Mouse (Mus musculus) forebrain, embryonic 14.5 days (tissue): ENCODE measurements around the gene Spata1. TPM values are rescaled to one million over a fixed set of nuclear protein-coding genes. Genes with fewer than 3 reads are reported as not detected.

Source experiments
- ATAC-seq: fragments of 200-750 bp; cut with Nextera tagmentation; 2 replicates; pipeline ENCODE4 v1.8.0; 2017; ENCODE audit warnings: mild to moderate bottlenecking, moderate library complexity
- DNase-seq: peaks from one replicate; pipeline ENCODE4 v3.0.0-alpha.2; 2015; ENCODE audit warnings: low spot score
- H3K27ac ChIP-seq: fragments of 300-500 bp; sonication (generic); 2 replicates; pipeline ENCODE4 v1.5.1; 2014; ENCODE audit warnings: low read depth, mild to moderate bottlenecking, control low read depth, low read length, moderate library complexity
- H3K27me3 ChIP-seq: fragments of 300-500 bp; sonication (generic); replicated peaks from 2 replicates; pipeline ENCODE4 v1.6.1; 2014; ENCODE audit warnings: low read length, control low read depth, mixed read lengths; ENCODE audit not compliant: control insufficient read depth, insufficient read depth
- H3K36me3 ChIP-seq: fragments of 300-500 bp; sonication (generic); 2 replicates; pipeline ENCODE4 v1.6.1; 2014; ENCODE audit warnings: low read length, control low read depth; ENCODE audit not compliant: control insufficient read depth, insufficient read depth
- H3K4me1 ChIP-seq: fragments of 300-500 bp; sonication (generic); 2 replicates; pipeline ENCODE4 v1.6.1; 2014; ENCODE audit warnings: antibody characterized with exemption, low read length, control low read depth; ENCODE audit not compliant: control insufficient read depth, insufficient read depth
- H3K4me2 ChIP-seq: fragments of 300-500 bp; sonication (generic); 2 replicates; pipeline ENCODE4 v1.6.1; 2014; ENCODE audit warnings: mild to moderate bottlenecking, control low read depth, low read length
- H3K4me3 ChIP-seq: fragments of 300-500 bp; sonication (generic); 2 replicates; pipeline ENCODE4 v1.5.1; 2014; ENCODE audit warnings: low read depth, low read length, control low read depth
- H3K9ac ChIP-seq: fragments of 300-500 bp; sonication (generic); 2 replicates; pipeline ENCODE4 v1.6.1; 2014; ENCODE audit warnings: mild to moderate bottlenecking, low read length, control low read depth, moderate library complexity
- H3K9me3 ChIP-seq: fragments of 300-500 bp; sonication (generic); replicated peaks from 2 replicates; pipeline ENCODE4 v1.6.1; 2016; ENCODE audit warnings: low read length, control low read depth, mixed read lengths; ENCODE audit not compliant: control insufficient read depth
- WGBS: fragments of 180-500 bp; shearing (Covaris S2); extraction: QIAGEN DNeasy Blood & Tissue Kit; methylation state at CpG from one replicate; pipeline ENCODE4 v1.1.7; 2014; 5-methylcytosine and 5-hydroxymethylcytosine counted together
- polyA plus RNA-seq: library from polyadenylated mRNA; unstranded; fragments of >200 nt; fragmentation: Nextera tagmentation; extraction: Ambion mirVana; gene quantifications from 2 replicates; pipeline ENCODE4 v1.2.1, GENCODE M21; 2014

The Spata1 gene
- 1.8 and 3.2 TPM in 2 replicates for polyA plus RNA-seq

- ATAC-seq (peak; percentile 93), DNase-seq (peak; percentile 83)
- Histone ChIP-seq H3K27ac (peak within 1 kb of the TSS; percentile 76), H3K4me2 (peak within 1 kb of the TSS; percentile 66), H3K36me3 (peaks cover 11% of the 10 kb centered on the region), H3K4me3 (peak within 1 kb of the TSS; percentile 82), H3K9me3 (no peaks in the 10 kb centered on the region), H3K9ac (peak within 1 kb of the TSS; percentile 83), H3K4me1 (peaks cover 12% of the 10 kb centered on the region), H3K27me3 (no peaks in the 10 kb centered on the region)
- 1% methylated on average over 67 of the region's 88 CpGs for WGBS
These were observed at the start of gene Spata1, which contains the start of gene Gng5 for GRCm38 (mm10) chr3:146499431-146500002. Gene Spata1, minus strand, starts transcription at chr3:146499753. Gene Gng5, plus strand, starts transcription at chr3:146499807.

GRCm38 (mm10) chr3:146543632-146544031 is 44.1 kb upstream of the Spata1 start:
- Histone ChIP-seq H3K4me3 (no peak overlapping the region), H3K9ac (no peak overlapping the region), H3K27ac (no peak overlapping the region), H3K4me2 (no peak overlapping the region), H3K36me3 (no peaks in the 10 kb centered on the region), H3K9me3 (no peaks in the 10 kb centered on the region), H3K27me3 (no peaks in the 10 kb centered on the region), H3K4me1 (no peaks in the 10 kb centered on the region)
- ATAC-seq (no peak), DNase-seq (no peak)
- WGBS: 50% methylated on average over 1 of the region's 1 CpGs

- H3K27me3 ChIP-seq: no peaks in the 10 kb centered on the region
- no peak for ATAC-seq
- no peak overlapping the region for H3K9ac ChIP-seq
- no peaks in the 10 kb centered on the region for H3K36me3 ChIP-seq
- DNase-seq: no peak
- no peaks in the 10 kb centered on the region for H3K4me1 ChIP-seq
- no peak overlapping the region for H3K27ac ChIP-seq
- 86% methylated on average over 4 of the region's 4 CpGs for WGBS
- H3K9me3 ChIP-seq: no peaks in the 10 kb centered on the region
- H3K4me3 ChIP-seq: no peak overlapping the region
- H3K4me2 ChIP-seq: no peak overlapping the region
These were observed 41.1 kb upstream of the Spata1 start for GRCm38 (mm10) chr3:146540521-146541273.

- H3K4me1 ChIP-seq: no peaks in the 10 kb centered on the region
- 46% methylated on average over 6 of the region's 6 CpGs for WGBS
- ATAC-seq: no peak
These were observed 35.4 kb upstream of the Spata1 start for GRCm38 (mm10) chr3:146534986-146535385.

GRCm38 (mm10) chr3:146528335-146528734 is 28.8 kb upstream of the Spata1 start:
- Histone ChIP-seq H3K9me3 (no peaks in the 10 kb centered on the region), H3K4me3 (no peak overlapping the region), H3K27ac (no peak overlapping the region), H3K4me1 (no peaks in the 10 kb centered on the region), H3K36me3 (no peaks in the 10 kb centered on the region), H3K27me3 (no peaks in the 10 kb centered on the region), H3K9ac (no peak overlapping the region), H3K4me2 (no peak overlapping the region)
- WGBS: 43% methylated on average over 2 of the region's 2 CpGs
- no peak for DNase-seq
- ATAC-seq: no peak

More at GRCm38 (mm10) chr3:146534986-146535385, 35.4 kb upstream of the Spata1 start:
- no peak overlapping the region for H3K4me3 ChIP-seq
- no peak overlapping the region for H3K27ac ChIP-seq
- no peak for DNase-seq
- no peak overlapping the region for H3K4me2 ChIP-seq
- H3K9me3 ChIP-seq: no peaks in the 10 kb centered on the region
- no peaks in the 10 kb centered on the region for H3K27me3 ChIP-seq
- no peak overlapping the region for H3K9ac ChIP-seq
- H3K36me3 ChIP-seq: no peaks in the 10 kb centered on the region

- H3K9me3 ChIP-seq: no peaks in the 10 kb centered on the region
- peak overlapping the region; percentile 73 for H3K4me2 ChIP-seq
- peak overlapping the region; percentile 80 for H3K9ac ChIP-seq
- peaks cover 21% of the 10 kb centered on the region for H3K36me3 ChIP-seq
- 12% methylated on average over 8 of the region's 8 CpGs for WGBS
- no peaks in the 10 kb centered on the region for H3K27me3 ChIP-seq
- peak overlapping the region; percentile 60 for H3K4me3 ChIP-seq
- H3K27ac ChIP-seq: peak overlapping the region; percentile 96
- DNase-seq: no peak
- no peak for ATAC-seq
- H3K4me1 ChIP-seq: no peaks in the 10 kb centered on the region
These were observed 22.1 kb upstream of the Spata1 start for GRCm38 (mm10) chr3:146521652-146522020.

DNA sequence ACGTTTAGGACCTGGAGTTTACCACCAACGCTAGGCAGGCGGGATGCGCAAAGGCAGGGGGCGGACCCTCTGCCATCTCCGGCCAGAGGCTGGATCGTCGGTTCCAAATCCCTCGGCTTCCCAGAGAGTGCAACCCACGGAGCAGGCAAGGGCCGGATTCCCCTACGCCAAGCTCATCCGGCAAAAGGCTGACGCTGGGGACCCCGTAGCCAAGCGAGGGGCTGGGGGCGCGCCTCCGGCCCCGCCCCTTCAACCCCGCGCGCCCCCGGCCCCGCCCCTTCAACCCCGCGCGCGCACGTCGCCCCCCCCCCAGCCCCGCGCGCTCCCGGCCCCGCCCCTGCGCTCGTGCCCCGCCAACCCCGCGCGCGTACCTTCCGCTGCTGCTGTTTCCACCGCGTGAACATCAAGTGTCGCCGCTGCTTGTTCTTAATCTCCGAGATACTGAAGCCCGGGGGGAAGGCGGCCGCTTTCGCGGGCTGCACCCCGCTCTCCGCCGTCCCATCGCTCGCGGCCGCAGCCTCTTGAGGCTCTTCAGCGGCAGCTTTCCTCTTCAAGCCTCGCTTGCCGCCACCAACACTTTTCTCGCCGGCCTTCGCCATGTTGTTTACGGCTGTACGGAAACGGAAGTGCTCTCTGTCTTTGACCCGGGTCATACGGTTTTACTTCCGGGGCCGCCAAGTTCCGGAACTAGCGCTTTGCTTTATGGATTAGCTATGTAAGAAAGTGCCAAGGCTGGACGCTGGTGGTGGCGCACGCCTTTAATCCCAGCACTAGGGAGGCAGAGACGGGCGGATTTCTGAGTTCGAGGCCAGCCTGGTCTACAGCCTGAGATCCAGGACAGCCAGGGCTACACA is 21.5 kb upstream of the Spata1 start, which contains the start of gene Rpf1:
Rpf1 (minus strand) TSS at position 632 of the 854 bp plus-strand sequence.
- ATAC-seq: peak; percentile 97
- H3K9ac ChIP-seq: peak within 1 kb of the TSS; percentile 80
- no peaks in the 10 kb centered on the region for H3K9me3 ChIP-seq
- H3K27me3 ChIP-seq: no peaks in the 10 kb centered on the region
- DNase-seq: peak; percentile 98
- H3K4me1 ChIP-seq: no peaks in the 10 kb centered on the region
- H3K4me2 ChIP-seq: peak within 1 kb of the TSS; percentile 73
- H3K36me3 ChIP-seq: peaks cover 21% of the 10 kb centered on the region
- H3K27ac ChIP-seq: peak within 1 kb of the TSS; percentile 96
- H3K4me3 ChIP-seq: peak within 1 kb of the TSS; percentile 60
- WGBS: under 1% methylated on average over 52 of the region's 82 CpGs

- H3K27ac ChIP-seq: peak overlapping the region; percentile 96
- ATAC-seq (0 out of 2 replicates have a peak, but pooled peaks have one; percentile 1), DNase-seq (no peak)
- WGBS: 43% methylated on average over 5 of the region's 5 CpGs
- no peaks in the 10 kb centered on the region for H3K27me3 ChIP-seq
- H3K4me2 ChIP-seq: peak overlapping the region; percentile 73
- peak overlapping the region; percentile 80 for H3K9ac ChIP-seq
- H3K4me1 ChIP-seq: no peaks in the 10 kb centered on the region
- no peaks in the 10 kb centered on the region for H3K9me3 ChIP-seq
- peaks cover 24% of the 10 kb centered on the region for H3K36me3 ChIP-seq
- peak overlapping the region; percentile 60 for H3K4me3 ChIP-seq
These were observed 20.8 kb upstream of the Spata1 start for GRCm38 (mm10) chr3:146520226-146520797.
